In genomic region chr17:67731964-67732363, GRCm38 (mm10) we compare ENCODE assay signal across 23 mouse cellular contexts. TPM values are rescaled to one million over a fixed set of nuclear protein-coding genes. Genes with fewer than 3 reads are reported as not detected.
A peak's percentile ranks its signal among the peaks of the same experiment; 100 is the strongest.
DNase-seq lines count a peak whose midpoint lies in the region; ATAC-seq and TF ChIP-seq lines count a peak whose summit lies in the region.
"Had no signal": no experiment of that assay in that cellular context is flagged by ENCODE, and none has a peak within 500 bp of the region (broad histone marks: within the 10 kb centered on the region; RNA-seq: fewer than 3 reads in every experiment).

No protein-coding gene starts in this region.

- no peaks in the 10 kb centered on the region for H3K9me3 ChIP-seq in kidney, embryonic 14.5 days (ENCODE audit: control insufficient read depth, low read length)
- no peaks in the 10 kb centered on the region for H3K9me3 ChIP-seq in kidney, embryonic 16.5 days (ENCODE audit: low read length)
- H3K9me3 ChIP-seq: embryonic facial prominence, embryonic 12.5 days; forebrain, embryonic 15.5 days; hindbrain, embryonic 15.5 days; intestine, embryonic 15.5 days; midbrain, embryonic 13.5 days; neural tube, embryonic 13.5 days had no signal

- peak; percentile 28 for DNase-seq in kidney, adult 18-20 months
- no peak for DNase-seq in testis, postnatal 14 days (ENCODE audit: low spot score)
- DNase-seq in cerebellum, adult 18-20 months = no peak
- no peak for DNase-seq in gastrocnemius, postnatal 25 days
- DNase-seq in left cerebral cortex, adult 18-20 months (ENCODE audit: low spot score in 2 of 2) = no peak
- DNase-seq: B cell, adult 2 months; cerebellum, adult 9-11 months; gastrocnemius, postnatal 14 days; heart, adult 2 months; heart, postnatal 36 days; layer of hippocampus, adult 9-11 months had no signal

- no peaks in the 10 kb centered on the region for H3K27me3 ChIP-seq in kidney, embryonic 14.5 days (ENCODE audit: control insufficient read depth, insufficient read depth, low read length)
- H3K27me3 ChIP-seq in testis, adult 2 months (ENCODE audit: control insufficient read depth, insufficient read depth, low read length) = no peaks in the 10 kb centered on the region
- H3K27me3 ChIP-seq in kidney, embryonic 16.5 days (ENCODE audit: insufficient read depth, low read length) = no peaks in the 10 kb centered on the region
- H3K27me3 ChIP-seq: embryonic facial prominence, embryonic 12.5 days; forebrain, embryonic 15.5 days; hindbrain, embryonic 15.5 days; intestine, embryonic 15.5 days; midbrain, embryonic 13.5 days; neural tube, embryonic 13.5 days had no signal

- WGBS in kidney, embryonic 14.5 days = 86% methylated on average over 11 of the region's 11 CpGs
- WGBS in kidney, embryonic 16.5 days = 80% methylated on average over 11 of the region's 11 CpGs

- no peak for TF ChIP-seq CTCF in testis, adult 2 months (IDR thresholded peaks at IDR 0.05; ENCODE audit: control insufficient read depth, insufficient read depth, insufficient replicate concordance, low read depth, low read length)

- H3K4me3 ChIP-seq in kidney, embryonic 14.5 days (ENCODE audit: low read length) = no peak overlapping the region
- no peak overlapping the region for H3K4me3 ChIP-seq in testis, adult 2 months (ENCODE audit: control insufficient read depth, low read depth, low read length)
- H3K4me3 ChIP-seq in kidney, embryonic 16.5 days (ENCODE audit: low read length) = no peak overlapping the region
- H3K4me3 ChIP-seq: embryonic facial prominence, embryonic 12.5 days; erythroblast, embryonic 14.5 days; forebrain, embryonic 15.5 days; heart, adult 2 months; hindbrain, embryonic 15.5 days; intestine, embryonic 15.5 days; midbrain, embryonic 13.5 days; neural tube, embryonic 13.5 days had no signal

- TF ChIP-seq POLR2A in testis, adult 2 months (IDR thresholded peaks at IDR 0.05; ENCODE audit: control insufficient read depth, low read depth, low read length) = no peak

- no peaks in the 10 kb centered on the region for H3K36me3 ChIP-seq in kidney, embryonic 14.5 days (ENCODE audit: control insufficient read depth, insufficient read depth, low read length)
- H3K36me3 ChIP-seq in testis, adult 2 months (ENCODE audit: control insufficient read depth, insufficient read depth, low read length) = no peaks in the 10 kb centered on the region
- no peaks in the 10 kb centered on the region for H3K36me3 ChIP-seq in kidney, embryonic 16.5 days (ENCODE audit: insufficient read depth, low read length)
- H3K36me3 ChIP-seq: forebrain, embryonic 15.5 days; hindbrain, embryonic 15.5 days; intestine, embryonic 15.5 days had no signal

- H3K4me1 ChIP-seq in kidney, embryonic 14.5 days (ENCODE audit: control insufficient read depth, insufficient read depth, low read length) = peaks cover 20% of the 10 kb centered on the region
- peaks cover 4% of the 10 kb centered on the region for H3K4me1 ChIP-seq in testis, adult 2 months (ENCODE audit: control insufficient read depth, insufficient read depth, low read length)
- peaks cover 25% of the 10 kb centered on the region for H3K4me1 ChIP-seq in kidney, embryonic 16.5 days (ENCODE audit: insufficient read depth, low read length)
- H3K4me1 ChIP-seq: embryonic facial prominence, embryonic 12.5 days; forebrain, embryonic 15.5 days; hindbrain, embryonic 15.5 days; midbrain, embryonic 13.5 days had no signal

- no peak overlapping the region for H3K9ac ChIP-seq in kidney, embryonic 14.5 days (ENCODE audit: low read depth, low read length)
- no peak overlapping the region for H3K9ac ChIP-seq in kidney, embryonic 16.5 days (replicated peaks; ENCODE audit: low read length)
- H3K9ac ChIP-seq: embryonic facial prominence, embryonic 12.5 days; forebrain, embryonic 15.5 days; hindbrain, embryonic 15.5 days; intestine, embryonic 15.5 days; liver, embryonic 14.5 days; midbrain, embryonic 13.5 days; neural tube, embryonic 13.5 days had no signal

- H3K4me2 ChIP-seq in kidney, embryonic 14.5 days (replicated peaks; ENCODE audit: low read depth, low read length) = no peak overlapping the region
- no peak overlapping the region for H3K4me2 ChIP-seq in kidney, embryonic 16.5 days (replicated peaks; ENCODE audit: low read depth, low read length)
- H3K4me2 ChIP-seq: embryonic facial prominence, embryonic 12.5 days; forebrain, embryonic 15.5 days; hindbrain, embryonic 15.5 days; midbrain, embryonic 13.5 days; neural tube, embryonic 13.5 days had no signal

- no peak overlapping the region; the same call in 1 of the 2 replicates for H3K27ac ChIP-seq in kidney, embryonic 14.5 days (ENCODE audit: low read depth, low read length)
- H3K27ac ChIP-seq in testis, adult 2 months (ENCODE audit: control insufficient read depth, insufficient read depth, low read depth, low read length) = peak overlapping the region; percentile 18
- H3K27ac ChIP-seq in kidney, embryonic 16.5 days (ENCODE audit: low read length) = peak overlapping the region; percentile 1; the same call in 1 of the 2 replicates
- H3K27ac ChIP-seq: embryonic facial prominence, embryonic 12.5 days; forebrain, embryonic 15.5 days; heart, adult 2 months; hindbrain, embryonic 15.5 days; intestine, embryonic 15.5 days; liver, embryonic 14.5 days; midbrain, embryonic 13.5 days; neural tube, embryonic 13.5 days had no signal

- no peak for ATAC-seq in kidney, embryonic 14.5 days (ENCODE audit: low FRiP score, low TSS enrichment)
- no peak for ATAC-seq in kidney, embryonic 16.5 days (ENCODE audit: low FRiP score, low TSS enrichment)
- ATAC-seq: forebrain, embryonic 15.5 days; midbrain, embryonic 13.5 days had no signal

RNA-seq across cellular contexts. Expression of gene Lama1, which starts 34.9 kb away (rescaled TPM):
- polyA plus RNA-seq in kidney, embryonic 14.5 days (2014; fragmentation: Nextera tagmentation; extraction: Ambion mirVana) = 31.0 and 60.4 TPM in 2 replicates
- 5.1 and 6.1 TPM in 2 replicates for polyA plus RNA-seq in testis, adult 2 months (2012; rRNA removed)
- polyA plus RNA-seq in kidney, embryonic 16.5 days (2015; fragmentation: Nextera tagmentation; extraction: Ambion mirVana) = 45.6 and 50.7 TPM in 2 replicates
- under 1 TPM; 0.05 to 0.11 TPM for total RNA-seq in gastrocnemius, postnatal 25 days (2021)
- total RNA-seq in left cerebral cortex, adult 18-20 months (2021) = 1 to 10 TPM; 3.8 to 6.0 TPM
- total RNA-seq: megakaryocyte progenitor cell, adult 5-6 weeks had no signal
- polyA plus RNA-seq: erythroblast, embryonic 14.5 days had no signal
